In genomic region chr9:59653371-59653770, GRCm38 (mm10) we compare ENCODE assay signal across 10 mouse cellular contexts. TPM values are rescaled to one million over a fixed set of nuclear protein-coding genes. Genes with fewer than 3 reads are reported as not detected.
DNase-seq lines count a peak whose midpoint lies in the region; TF ChIP-seq lines count a peak whose summit lies in the region.
"Had no signal": no experiment of that assay in that cellular context is flagged by ENCODE, and none has a peak within 500 bp of the region (broad histone marks: within the 10 kb centered on the region; RNA-seq: fewer than 3 reads in every experiment).

No protein-coding gene starts in this region.

- no peak for TF ChIP-seq RAD21 in MEL (IDR thresholded peaks at IDR 0.05; ENCODE audit: low read depth, low read length)

- peak overlapping the region; percentile 76 for H3K27ac ChIP-seq in MEL (ENCODE audit: control insufficient read depth, low read depth, low read length)
- no peak overlapping the region for H3K27ac ChIP-seq in hindbrain, embryonic 10.5 days
- H3K27ac ChIP-seq: forebrain, embryonic 10.5 days had no signal

- H3K9me3 ChIP-seq in MEL (replicated peaks; ENCODE audit: insufficient read depth, low read length): no peaks in the 10 kb centered on the region
- no peaks in the 10 kb centered on the region for H3K9me3 ChIP-seq in hindbrain, embryonic 10.5 days
- H3K9me3 ChIP-seq: forebrain, embryonic 10.5 days had no signal

- H3K9ac ChIP-seq in MEL (ENCODE audit: control insufficient read depth, low read depth, low read length, poor library complexity, severe bottlenecking): peak overlapping the region; percentile 26

- H3K27me3 ChIP-seq in MEL (ENCODE audit: control insufficient read depth in 1 of 2, insufficient read depth in 2 of 2, low read length in 2 of 2): no peaks in the 10 kb centered on the region
- no peaks in the 10 kb centered on the region for H3K27me3 ChIP-seq in hindbrain, embryonic 10.5 days (ENCODE audit: insufficient read depth, poor library complexity, severe bottlenecking)

- no peak for TF ChIP-seq CTCF in lung, adult 2 months (IDR thresholded peaks at IDR 0.05; ENCODE audit: insufficient read depth, low read length)
- TF ChIP-seq CTCF in MEL (IDR thresholded peaks at IDR 0.05 in 2 of 3, conservative IDR thresholded peaks at IDR 0.05 in 1 of 3; ENCODE audit: control insufficient read depth in 1 of 3, insufficient read depth in 1 of 3, low read depth in 2 of 3, low read length in 3 of 3, poor library complexity in 1 of 3, severe bottlenecking in 1 of 3): no peak

- TF ChIP-seq EP300 in MEL (IDR thresholded peaks at IDR 0.05; ENCODE audit: low read depth in 1 of 2, low read length in 2 of 2): peak; percentile 81 to 92

- peaks cover 3% of the 10 kb centered on the region; the same call in 1 of the 2 replicates for H3K4me1 ChIP-seq in lung, adult 2 months (ENCODE audit: control insufficient read depth, insufficient read depth, low read length)
- peaks cover 13 to 20% of the 10 kb centered on the region in 2 experiments for H3K4me1 ChIP-seq in MEL (ENCODE audit: control insufficient read depth in 1 of 2, insufficient read depth in 2 of 2, low read length in 2 of 2)
- H3K4me1 ChIP-seq in hindbrain, embryonic 10.5 days (replicated peaks): peaks cover 13% of the 10 kb centered on the region

- peaks cover 0 to 35% of the 10 kb centered on the region in 2 experiments; a peak in 3 of 4 replicates for H3K36me3 ChIP-seq in MEL (ENCODE audit: control insufficient read depth in 1 of 2, insufficient read depth in 2 of 2, low read length in 2 of 2)
- H3K36me3 ChIP-seq in hindbrain, embryonic 10.5 days: peaks cover 38% of the 10 kb centered on the region

- no peak for TF ChIP-seq POLR2A in lung, adult 2 months (IDR thresholded peaks at IDR 0.05; ENCODE audit: borderline replicate concordance, extremely low read depth, low read depth, low read length)
- peak in 1 of 2 experiments; percentile 61; a peak in 2 of 4 replicates for TF ChIP-seq POLR2A in MEL (IDR thresholded peaks at IDR 0.05; ENCODE audit: control insufficient read depth in 1 of 2, insufficient read depth in 1 of 2, low read depth in 1 of 2, low read length in 2 of 2, poor library complexity in 1 of 2)

- peak; percentile 31 for DNase-seq in lung, postnatal 25 days (ENCODE audit: low spot score)
- no peak for DNase-seq in lung, adult 2 months
- peak; percentile 91 for DNase-seq in MEL (ENCODE audit: low read depth, low spot score)
- peak; percentile 69 to 79 for DNase-seq in adrenal gland, postnatal 36 days
- peak; percentile 69 for DNase-seq in lung, postnatal 36 days
- no peak for DNase-seq in cerebellum, adult 11 months
- DNase-seq in hindbrain, embryonic 10.5 days (ENCODE audit: low spot score): no peak
- no peak for DNase-seq in cerebellum, adult 18-20 months
- DNase-seq: heart, postnatal 14 days had no signal

- H3K79me2 ChIP-seq in MEL (ENCODE audit: control insufficient read depth, insufficient read depth, low read length, poor library complexity): peaks cover 24% of the 10 kb centered on the region

- H3K4me3 ChIP-seq in lung, adult 2 months (replicated peaks; ENCODE audit: extremely low read depth, low read depth, low read length): no peak overlapping the region
- peak overlapping the region; percentile 10 to 73; a peak in 3 of 4 replicates for H3K4me3 ChIP-seq in MEL (ENCODE audit: control insufficient read depth in 1 of 2, insufficient read depth in 1 of 2, low read depth in 2 of 2, low read length in 2 of 2)
- no peak overlapping the region for H3K4me3 ChIP-seq in hindbrain, embryonic 10.5 days
- H3K4me3 ChIP-seq: forebrain, embryonic 10.5 days had no signal

- WGBS in lung, adult 2 months: 11% methylated on average over 3 of the region's 3 CpGs
- WGBS in hindbrain, embryonic 10.5 days: 38% methylated on average over 3 of the region's 3 CpGs

TF ChIP-seq in MEL, 35 proteins besides CTCF, POLR2A, EP300 and RAD21:
- TF ChIP-seq ZC3H11A (IDR thresholded peaks at IDR 0.05; ENCODE audit: low read depth, low read length) (no peak), TAL1 (IDR thresholded peaks at IDR 0.05; ENCODE audit: low read length) (peak; percentile 47), ETS1 (IDR thresholded peaks at IDR 0.05; ENCODE audit: low read depth, low read length) (peak; percentile 86), ZKSCAN1 (IDR thresholded peaks at IDR 0.05; ENCODE audit: low read depth, low read length) (no peak), MXI1 (IDR thresholded peaks at IDR 0.05; ENCODE audit: low read depth, low read length) (0 out of 2 replicates have a peak, but pooled peaks have one; percentile 31), SIN3A (IDR thresholded peaks at IDR 0.05; ENCODE audit: low read length) (peak; percentile 73), JUND (IDR thresholded peaks at IDR 0.05; ENCODE audit: low read depth, low read length) (peak; percentile 77; the same call in 1 of the 2 replicates), MYB (IDR thresholded peaks at IDR 0.05; ENCODE audit: low read depth, low read length) (peak; percentile 64; the same call in 1 of the 2 replicates), MAFK (IDR thresholded peaks at IDR 0.05; ENCODE audit: borderline replicate concordance, low read depth, low read length) (peak; percentile 71; the same call in 1 of the 2 replicates), USF1 (IDR thresholded peaks at IDR 0.05; ENCODE audit: low read depth, low read length) (no peak), TCF12 (IDR thresholded peaks at IDR 0.05; ENCODE audit: low read depth, low read length) (peak; percentile 62; the same call in 1 of the 2 replicates), GABPA (IDR thresholded peaks at IDR 0.05; ENCODE audit: low read depth, low read length) (peak; percentile 87), ELF1 (IDR thresholded peaks at IDR 0.05; ENCODE audit: low read depth, low read length) (0 out of 2 replicates have a peak, but pooled peaks have one; percentile 28), CHD2 (IDR thresholded peaks at IDR 0.05; ENCODE audit: low read length) (no peak; the same call in 1 of the 2 replicates), NELFE (IDR thresholded peaks at IDR 0.05; ENCODE audit: low read depth, low read length) (no peak; the same call in 1 of the 2 replicates), TBP (IDR thresholded peaks at IDR 0.05; ENCODE audit: low read depth, low read length) (peak; percentile 86; the same call in 1 of the 2 replicates), RCOR1 (IDR thresholded peaks at IDR 0.05; ENCODE audit: low read depth, low read length) (peak; percentile 42; the same call in 1 of the 2 replicates)
TF ChIP-seq in MEL: peak in this region for 12.

RNA-seq across cellular contexts. Expression of gene Pkm, which starts 2.8 kb away (rescaled TPM):
- polyA plus RNA-seq in lung, adult 2 months (2012; rRNA removed): 559 and 708 TPM in 2 replicates
- 710 and 1,836 TPM in 2 replicates for total RNA-seq in MEL (2012; rRNA removed)
- polyA plus RNA-seq in MEL (2012; ENCODE audit: insufficient read depth in 1 of 2, insufficient read length in 2 of 2, low read depth in 1 of 2, low replicate concordance in 2 of 2, missing spikeins in 1 of 2): 1,000 to 10,000 TPM in 1 of 2 experiments, 10 to 100 TPM in 1; 71.6 to 2,746 TPM
- total RNA-seq in adrenal gland, postnatal 36 days (2021): 100 to 1,000 TPM; 749 to 846 TPM
- polyA plus RNA-seq in hindbrain, embryonic 10.5 days (2016; fragmentation: Nextera tagmentation; extraction: Ambion mirVana): 2,690 and 3,190 TPM in 2 replicates

RNA-seq across cellular contexts. Expression of gene Gramd2, which starts 26.6 kb away (rescaled TPM):
- polyA plus RNA-seq in lung, adult 2 months (2012; rRNA removed): 113 and 115 TPM in 2 replicates
- not detected in 2 replicates for total RNA-seq in MEL (2012; rRNA removed)
- polyA plus RNA-seq in MEL (2012; ENCODE audit: insufficient read depth in 1 of 2, insufficient read length in 2 of 2, low read depth in 1 of 2, low replicate concordance in 2 of 2, missing spikeins in 1 of 2): under 1 TPM in 1 of 2 experiments, not detected in 1; 0.04 TPM
- under 1 TPM; 0.13 to 0.16 TPM for total RNA-seq in adrenal gland, postnatal 36 days (2021)
- 0.14 and 0.46 TPM in 2 replicates for polyA plus RNA-seq in hindbrain, embryonic 10.5 days (2016; fragmentation: Nextera tagmentation; extraction: Ambion mirVana)

RNA-seq across cellular contexts. Expression of gene Parp6, which starts 36.3 kb away (rescaled TPM):
- polyA plus RNA-seq in lung, adult 2 months (2012; rRNA removed): 23.5 and 43.6 TPM in 2 replicates
- 5.9 and 6.4 TPM in 2 replicates for total RNA-seq in MEL (2012; rRNA removed)
- 10 to 100 TPM in 1 of 2 experiments, not detected in 1; 13.8 TPM for polyA plus RNA-seq in MEL (2012; ENCODE audit: insufficient read depth in 1 of 2, insufficient read length in 2 of 2, low read depth in 1 of 2, low replicate concordance in 2 of 2, missing spikeins in 1 of 2)
- total RNA-seq in adrenal gland, postnatal 36 days (2021): 10 to 100 TPM; 26.5 TPM
- 59.1 and 101 TPM in 2 replicates for polyA plus RNA-seq in hindbrain, embryonic 10.5 days (2016; fragmentation: Nextera tagmentation; extraction: Ambion mirVana)

Comparison
In these comparisons a context has a peak if more than half of its experiments do, and no peak if none do; other contexts are left out.
1. DNase-seq: peak in lung, postnatal 25 days (single experiment), MEL (single experiment), adrenal gland, postnatal 36 days (2 of 2) and lung, postnatal 36 days (single experiment); none in lung, adult 2 months (single experiment), cerebellum, adult 11 months (single experiment), hindbrain, embryonic 10.5 days (single experiment) and cerebellum, adult 18-20 months (0 of 2).
2. H3K4me3 ChIP-seq: peak in MEL (2 of 2); none in lung, adult 2 months (single experiment) and hindbrain, embryonic 10.5 days (single experiment).
3. RNA of gene Gramd2, which starts 26.6 kb away (polyA plus RNA-seq): 113 to 115 TPM in lung, adult 2 months; 0.14 to 0.46 TPM in hindbrain, embryonic 10.5 days and 0.04 TPM in MEL; every median in the first group is over 10 times any median in the second.